Mouse (Mus musculus) liver, adult 2 months (tissue): ENCODE measurements around the gene Sepsecs. TPM values are rescaled to one million over a fixed set of nuclear protein-coding genes. Genes with fewer than 3 reads are reported as not detected.

Experiments used
- DNase-seq: peaks from one replicate; pipeline ENCODE4 v3.0.0-alpha.2; 2011; ENCODE audit warnings: low read depth, low spot score; ENCODE audit errors: extremely low read depth
- H3K27ac ChIP-seq: fragments of 200-500 bp; replicated peaks from 2 replicates; pipeline ENCODE4 v1.5.1; 2012; ENCODE audit warnings: low read depth, mild to moderate bottlenecking, control low read depth, inconsistent platforms, low read length; ENCODE audit not compliant: insufficient read depth
- H3K27me3 ChIP-seq: fragments of 200-500 bp; 2 replicates; pipeline ENCODE4 v1.6.1; 2012; ENCODE audit warnings: mild to moderate bottlenecking, moderate library complexity, low read length, inconsistent platforms; ENCODE audit not compliant: control insufficient read depth, insufficient read depth
- H3K36me3 ChIP-seq: fragments of 200-500 bp; 2 replicates; pipeline ENCODE4 v1.6.1; 2012; ENCODE audit warnings: low read length, inconsistent platforms; ENCODE audit not compliant: control insufficient read depth, insufficient read depth
- H3K4me1 ChIP-seq: fragments of 200-500 bp; 2 replicates; pipeline ENCODE4 v1.6.1; 2011; ENCODE audit warnings: low read length; ENCODE audit not compliant: control insufficient read depth, insufficient read depth
- H3K4me3 ChIP-seq: fragments of 200-500 bp; 2 replicates; pipeline ENCODE4 v1.5.1; 2011; ENCODE audit warnings: low read depth, mild to moderate bottlenecking, control low read depth, low read length, moderate library complexity; ENCODE audit not compliant: insufficient read depth
- H3K79me2 ChIP-seq: fragments of 200-500 bp; 2 replicates; pipeline ENCODE4 v1.6.1; 2012; ENCODE audit warnings: inconsistent platforms, mild to moderate bottlenecking, low read length, moderate library complexity; ENCODE audit not compliant: control insufficient read depth, insufficient read depth
- H3K9ac ChIP-seq: fragments of 200-500 bp; 2 replicates; pipeline ENCODE4 v1.6.1; 2012; ENCODE audit warnings: low read depth, mild to moderate bottlenecking, control low read depth, inconsistent platforms, low read length
- CTCF ChIP-seq: fragments of 200-500 bp; IDR thresholded peaks from 2 replicates; pipeline ENCODE4 v1.5.1; 2011; ENCODE audit warnings: low read depth, low read length, control low read depth
- POLR2A ChIP-seq: fragments of 200-500 bp; IDR thresholded peaks from 2 replicates; pipeline ENCODE4 v1.6.1; 2011; ENCODE audit warnings: low read length, control low read depth; ENCODE audit not compliant: insufficient read depth; ENCODE audit errors: extremely low read depth
- WGBS: fragments of 180-500 bp; shearing (Covaris S2); methylation state at CpG from one replicate; pipeline ENCODE4 v1.1.7; 2018; 5-methylcytosine and 5-hydroxymethylcytosine counted together
- polyA plus RNA-seq: library from polyadenylated mRNA; depleted of rRNA; stranded (reverse); fragments of >200 nt; gene quantifications from 2 replicates; pipeline ENCODE4 v1.2.3, GENCODE M21; 2012
- total RNA-seq: library from RNA; depleted of rRNA; stranded (reverse); fragments of >200 nt; gene quantifications from 2 replicates; pipeline ENCODE4 v1.2.3, GENCODE M21; 2014

The Sepsecs gene
- total and polyA plus RNA-seq, 2 experiments: 14.1 to 53.7 TPM

- Histone ChIP-seq H3K79me2 (no peaks in the 10 kb centered on the region), H3K36me3 (no peaks in the 10 kb centered on the region), H3K4me3 (no peak overlapping the region), H3K9ac (no peak overlapping the region), H3K27me3 (no peaks in the 10 kb centered on the region), H3K27ac (no peak overlapping the region), H3K4me1 (no peaks in the 10 kb centered on the region)
- DNase-seq: no peak
- 68% methylated on average over 6 of the region's 6 CpGs for WGBS
- TF ChIP-seq POLR2A: no peak
- no peak for TF ChIP-seq CTCF
Observed at GRCm38 (mm10) chr5:52629214-52629613, 40.3 kb downstream of the Sepsecs start.

DNA sequence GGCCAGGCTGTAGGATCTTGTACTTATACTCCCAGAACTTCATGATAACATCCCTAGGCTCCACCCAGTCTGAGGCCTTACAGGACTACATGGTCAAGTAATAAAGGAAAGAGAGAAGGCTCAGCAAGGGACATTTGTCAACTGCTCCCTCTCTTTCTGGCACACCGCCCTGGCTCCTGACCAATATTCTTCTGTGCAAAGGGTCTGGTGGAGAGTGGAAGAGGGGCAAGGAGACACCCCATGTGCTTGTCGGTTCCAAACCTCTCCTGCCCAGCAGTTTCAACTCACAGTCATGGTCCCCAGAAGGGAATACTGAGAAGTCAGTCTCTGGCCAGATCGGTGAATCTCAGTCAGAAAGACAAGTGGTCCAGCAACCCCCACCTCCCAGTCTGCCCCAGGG is 40.7 kb downstream of the Sepsecs start:
- Histone ChIP-seq H3K9ac (no peak overlapping the region), H3K4me3 (no peak overlapping the region), H3K36me3 (no peaks in the 10 kb centered on the region), H3K79me2 (no peaks in the 10 kb centered on the region), H3K27me3 (no peaks in the 10 kb centered on the region), H3K4me1 (no peaks in the 10 kb centered on the region), H3K27ac (no peak overlapping the region)
- TF ChIP-seq POLR2A (no peak), CTCF (no peak)
- 82% methylated on average over 3 of the region's 3 CpGs for WGBS
- no peak for DNase-seq

GRCm38 (mm10) chr5:52627713-52628112 is 41.8 kb downstream of the Sepsecs start:
- DNase-seq: no peak
- TF ChIP-seq CTCF (no peak), POLR2A (no peak)
- Histone ChIP-seq H3K27me3 (no peaks in the 10 kb centered on the region), H3K27ac (no peak overlapping the region), H3K4me1 (no peaks in the 10 kb centered on the region), H3K36me3 (no peaks in the 10 kb centered on the region), H3K9ac (no peak overlapping the region), H3K4me3 (no peak overlapping the region), H3K79me2 (no peaks in the 10 kb centered on the region)
- WGBS: 87% methylated on average over 8 of the region's 8 CpGs

- no peaks in the 10 kb centered on the region for H3K79me2 ChIP-seq
- no peak overlapping the region for H3K9ac ChIP-seq
- H3K36me3 ChIP-seq: no peaks in the 10 kb centered on the region
- no peak for TF ChIP-seq CTCF
- TF ChIP-seq POLR2A: no peak
- no peak for DNase-seq
- H3K4me3 ChIP-seq: no peak overlapping the region
- H3K4me1 ChIP-seq: no peaks in the 10 kb centered on the region
- no peaks in the 10 kb centered on the region for H3K27me3 ChIP-seq
- H3K27ac ChIP-seq: no peak overlapping the region
- 61% methylated on average over 8 of the region's 8 CpGs for WGBS
Observed at GRCm38 (mm10) chr5:52626092-52626491, 43.4 kb downstream of the Sepsecs start.

- H3K27me3 ChIP-seq: no peaks in the 10 kb centered on the region
- no peaks in the 10 kb centered on the region for H3K36me3 ChIP-seq
- H3K4me1 ChIP-seq: no peaks in the 10 kb centered on the region
- no peak overlapping the region for H3K27ac ChIP-seq
- H3K4me3 ChIP-seq: no peak overlapping the region
- TF ChIP-seq POLR2A: no peak
- no peak for TF ChIP-seq CTCF
- 93% methylated on average over 1 of the region's 1 CpGs for WGBS
- no peak overlapping the region for H3K9ac ChIP-seq
- no peak for DNase-seq
- no peaks in the 10 kb centered on the region for H3K79me2 ChIP-seq
Observed at GRCm38 (mm10) chr5:52624956-52625355, 44.6 kb downstream of the Sepsecs start.

GRCm38 (mm10) chr5:52623099-52623498 is 46.4 kb downstream of the Sepsecs start:
- Histone ChIP-seq H3K27ac (no peak overlapping the region), H3K36me3 (no peaks in the 10 kb centered on the region), H3K4me3 (no peak overlapping the region), H3K4me1 (no peaks in the 10 kb centered on the region), H3K79me2 (no peaks in the 10 kb centered on the region), H3K9ac (no peak overlapping the region), H3K27me3 (no peaks in the 10 kb centered on the region)
- TF ChIP-seq POLR2A (no peak), CTCF (no peak)
- 82% methylated on average over 2 of the region's 2 CpGs for WGBS
- no peak for DNase-seq
